ENCODE assay signal across 16 mouse cellular contexts in the genomic region with DNA sequence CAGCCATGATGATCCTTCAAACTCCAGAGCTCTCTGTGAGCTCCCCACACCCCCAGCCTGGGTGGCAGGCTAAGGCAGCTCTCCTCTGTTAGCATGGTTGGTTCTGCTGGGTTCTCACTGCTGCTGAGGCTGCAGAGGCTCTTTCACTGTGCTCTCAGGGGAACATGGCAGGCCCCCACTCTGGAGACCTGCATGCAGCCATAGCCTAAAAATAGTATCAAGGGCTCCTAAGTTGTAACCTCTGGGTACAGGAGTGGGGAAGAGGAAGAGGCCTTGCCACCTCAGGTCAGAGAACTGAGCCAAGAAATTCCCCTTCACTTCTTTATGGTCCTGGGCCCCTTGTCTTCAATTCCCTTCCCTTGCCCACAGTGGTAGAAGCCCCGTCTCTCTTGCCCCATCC. TPM values are rescaled to one million over a fixed set of nuclear protein-coding genes. Genes with fewer than 3 reads are reported as not detected.
DNase-seq lines count a peak whose midpoint lies in the region; ATAC-seq and TF ChIP-seq lines count a peak whose summit lies in the region.
"Had no signal": no experiment of that assay in that cellular context is flagged by ENCODE, and none has a peak within 500 bp of the region (broad histone marks: within the 10 kb centered on the region; RNA-seq: fewer than 3 reads in every experiment).

No protein-coding gene starts in this region.

- no peak overlapping the region for H3K4me3 ChIP-seq in hindbrain, embryonic 10.5 days
- H3K4me3 ChIP-seq in hindbrain, embryonic 11.5 days (ENCODE audit: low read depth, low read length): no peak overlapping the region
- H3K4me3 ChIP-seq in E14TG2a.4 (replicated peaks; ENCODE audit: low read length): peak overlapping the region; percentile 54; the same call in 1 of the 2 replicates
- peak overlapping the region; percentile 14; the same call in 1 of the 2 replicates for H3K4me3 ChIP-seq in liver, embryonic 13.5 days (replicated peaks)
- H3K4me3 ChIP-seq: erythroblast, embryonic 14.5 days; gastrocnemius, adult 2 months; limb, embryonic 13.5 days; midbrain, embryonic 15.5 days had no signal

- H3K36me3 ChIP-seq in hindbrain, embryonic 10.5 days: no peaks in the 10 kb centered on the region
- no peaks in the 10 kb centered on the region for H3K36me3 ChIP-seq in hindbrain, embryonic 11.5 days (ENCODE audit: control insufficient read depth, insufficient read depth, low read length)
- no peaks in the 10 kb centered on the region for H3K36me3 ChIP-seq in E14TG2a.4 (ENCODE audit: insufficient read depth, low read length)
- no peaks in the 10 kb centered on the region for H3K36me3 ChIP-seq in liver, embryonic 13.5 days
- H3K36me3 ChIP-seq: limb, embryonic 13.5 days; midbrain, embryonic 15.5 days had no signal

- peaks cover 8% of the 10 kb centered on the region; the same call in 1 of the 2 replicates for H3K27me3 ChIP-seq in hindbrain, embryonic 10.5 days (ENCODE audit: insufficient read depth, poor library complexity, severe bottlenecking)
- H3K27me3 ChIP-seq in hindbrain, embryonic 11.5 days (ENCODE audit: control insufficient read depth, insufficient read depth, low read length): no peaks in the 10 kb centered on the region
- H3K27me3 ChIP-seq in E14TG2a.4 (ENCODE audit: insufficient read depth, low read length): peaks cover 37% of the 10 kb centered on the region
- H3K27me3 ChIP-seq in liver, embryonic 13.5 days: no peaks in the 10 kb centered on the region
- H3K27me3 ChIP-seq: midbrain, embryonic 15.5 days had no signal

- peak overlapping the region; percentile 8; the same call in 1 of the 2 replicates for H3K27ac ChIP-seq in hindbrain, embryonic 10.5 days
- H3K27ac ChIP-seq in hindbrain, embryonic 11.5 days (ENCODE audit: low read depth, low read length): no peak overlapping the region
- H3K27ac ChIP-seq in liver, embryonic 13.5 days: no peak overlapping the region
- H3K27ac ChIP-seq: gastrocnemius, adult 2 months; limb, embryonic 13.5 days; midbrain, embryonic 15.5 days had no signal

- no peak overlapping the region for H3K9ac ChIP-seq in hindbrain, embryonic 11.5 days (ENCODE audit: low read depth, low read length)
- H3K9ac ChIP-seq in liver, embryonic 13.5 days: no peak overlapping the region
- H3K9ac ChIP-seq: forebrain, postnatal 0 days; limb, embryonic 13.5 days; midbrain, embryonic 15.5 days had no signal

- DNase-seq in hindbrain, embryonic 10.5 days (ENCODE audit: low spot score): no peak
- DNase-seq in hindbrain, embryonic 11.5 days (ENCODE audit: low spot score): no peak
- peak; percentile 47 for DNase-seq in A20 (ENCODE audit: low read depth, low spot score)
- DNase-seq in liver, embryonic 13.5 days: no peak
- no peak for DNase-seq in adrenal gland, postnatal 10 days
- no peak for DNase-seq in neural tube, embryonic 10.5 days (ENCODE audit: extremely low spot score, low spot score)
- no peak for DNase-seq in kidney, postnatal 14 days
- DNase-seq: adrenal gland, postnatal 14 days; cerebellum, postnatal 10 days; forebrain, postnatal 0 days; gastrocnemius, adult 2 months; heart, postnatal 10 days had no signal

- no peaks in the 10 kb centered on the region for H3K9me3 ChIP-seq in hindbrain, embryonic 10.5 days
- no peaks in the 10 kb centered on the region for H3K9me3 ChIP-seq in hindbrain, embryonic 11.5 days (ENCODE audit: control insufficient read depth, low read length)
- peaks cover 36% of the 10 kb centered on the region for H3K9me3 ChIP-seq in E14TG2a.4 (ENCODE audit: low read length)
- H3K9me3 ChIP-seq in liver, embryonic 13.5 days (replicated peaks): no peaks in the 10 kb centered on the region
- H3K9me3 ChIP-seq: limb, embryonic 13.5 days; midbrain, embryonic 15.5 days had no signal

- H3K4me2 ChIP-seq in hindbrain, embryonic 11.5 days (replicated peaks; ENCODE audit: low read depth, low read length): no peak overlapping the region
- peak overlapping the region; percentile 19 for H3K4me2 ChIP-seq in liver, embryonic 13.5 days
- H3K4me2 ChIP-seq: limb, embryonic 13.5 days; midbrain, embryonic 15.5 days had no signal

- no peak for ATAC-seq in hindbrain, embryonic 11.5 days (ENCODE audit: low FRiP score)
- no peak for ATAC-seq in liver, embryonic 13.5 days (ENCODE audit: low read depth)
- ATAC-seq: forebrain, postnatal 0 days; midbrain, embryonic 15.5 days had no signal

- peaks cover 28% of the 10 kb centered on the region for H3K4me1 ChIP-seq in hindbrain, embryonic 10.5 days (replicated peaks)
- no peaks in the 10 kb centered on the region for H3K4me1 ChIP-seq in hindbrain, embryonic 11.5 days (replicated peaks; ENCODE audit: control insufficient read depth, insufficient read depth, low read length)
- peaks cover 52% of the 10 kb centered on the region for H3K4me1 ChIP-seq in E14TG2a.4 (replicated peaks; ENCODE audit: low read depth, low read length)
- H3K4me1 ChIP-seq in liver, embryonic 13.5 days (replicated peaks): peaks cover 38% of the 10 kb centered on the region
- H3K4me1 ChIP-seq: midbrain, embryonic 15.5 days had no signal

- WGBS in hindbrain, embryonic 10.5 days: 96% methylated on average over 1 of the region's 1 CpGs
- WGBS in hindbrain, embryonic 11.5 days: 93% methylated on average over 1 of the region's 1 CpGs
- 40% methylated on average over 1 of the region's 1 CpGs for WGBS in liver, embryonic 13.5 days (ENCODE audit: insufficient replicate concordance)

- TF ChIP-seq CTCF in E14TG2a.4 (conservative IDR thresholded peaks at IDR 0.05; ENCODE audit: low read length): no peak

RNA-seq across cellular contexts. Expression of gene Arhgap27, which starts 19.6 kb away (rescaled TPM):
- 4.8 and 5.1 TPM in 2 replicates for polyA plus RNA-seq in hindbrain, embryonic 10.5 days (2016; fragmentation: Nextera tagmentation; extraction: Ambion mirVana)
- 2.8 and 3.6 TPM in 2 replicates for polyA plus RNA-seq in hindbrain, embryonic 11.5 days (2014; fragmentation: Nextera tagmentation; extraction: Ambion mirVana)
- 1.6 and 1.8 TPM in 2 replicates for polyA plus RNA-seq in liver, embryonic 13.5 days (2015; fragmentation: Nextera tagmentation; extraction: Ambion mirVana)
- total RNA-seq in adrenal gland, postnatal 10 days (2021): 10 to 100 TPM; 23.1 to 24.5 TPM

Comparison
In these comparisons a context has a peak if more than half of its experiments do, and no peak if none do; other contexts are left out.
1. H3K4me3 ChIP-seq: peak in E14TG2a.4 (single experiment) and liver, embryonic 13.5 days (single experiment); none in hindbrain, embryonic 10.5 days (single experiment) and hindbrain, embryonic 11.5 days (single experiment).